Mouse (Mus musculus) embryonic fibroblast, embryonic 13.5 days (primary cell): Measurements from ENCODE around the gene Nup62. TPM values are rescaled to one million over a fixed set of nuclear protein-coding genes. Genes with fewer than 3 reads are reported as not detected.

ENCODE experiments used
- H3K27ac ChIP-seq: 2 replicates; pipeline ENCODE4 v1.5.1; 2012; ENCODE audit warnings: low read length, control low read depth, inconsistent platforms; ENCODE audit not compliant: insufficient read depth
- H3K4me1 ChIP-seq: 2 replicates; pipeline ENCODE4 v1.6.1; 2011; ENCODE audit warnings: low read length; ENCODE audit not compliant: control insufficient read depth, insufficient read depth
- H3K4me3 ChIP-seq: 2 replicates; pipeline ENCODE4 v1.5.1; 2011; ENCODE audit warnings: mild to moderate bottlenecking, control low read depth, low read length; ENCODE audit not compliant: insufficient read depth
- CTCF ChIP-seq: IDR thresholded peaks from 2 replicates; pipeline ENCODE4 v1.5.1; 2011; ENCODE audit warnings: mild to moderate bottlenecking, control low read depth, low read length, moderate library complexity, borderline replicate concordance; ENCODE audit not compliant: insufficient read depth
- POLR2A ChIP-seq: IDR thresholded peaks from 2 replicates; pipeline ENCODE4 v1.6.1; 2011; ENCODE audit warnings: low read depth, mild to moderate bottlenecking, control low read depth, low read length, moderate library complexity
- polyA plus RNA-seq: library from polyadenylated mRNA; stranded (reverse); fragments of >200 nt; gene quantifications from 2 replicates; pipeline ENCODE4 v1.2.4, GENCODE M21; 2011; ENCODE audit warnings: low read depth; ENCODE audit not compliant: missing spikeins, insufficient read length

Nup62 gene
- polyA plus RNA-seq, 1 experiment = 41.2 TPM

GRCm38 (mm10) chr7:44860576-44861428 is 44.9 kb downstream of the Nup62 start:
- Histone ChIP-seq H3K4me3 (no peak overlapping the region), H3K4me1 (no peaks in the 10 kb centered on the region), H3K27ac (no peak overlapping the region)
- peak; percentile 98 for TF ChIP-seq CTCF
- TF ChIP-seq POLR2A = no peak

- Histone ChIP-seq H3K4me3 (no peak overlapping the region), H3K27ac (no peak overlapping the region), H3K4me1 (0 out of 2 replicates have a peak, but pooled peaks cover 1% of the 10 kb centered on the region)
- TF ChIP-seq POLR2A (no peak), CTCF (no peak)
Observed at GRCm38 (mm10) chr7:44861429-44861816, 45.5 kb downstream of the Nup62 start.

- H3K27ac ChIP-seq = no peak overlapping the region
- no peak overlapping the region for H3K4me3 ChIP-seq
- 0 out of 2 replicates have a peak, but pooled peaks cover 7% of the 10 kb centered on the region for H3K4me1 ChIP-seq
- TF ChIP-seq CTCF (no peak), POLR2A (no peak)
Observed at GRCm38 (mm10) chr7:44862434-44862833, 46.5 kb downstream of the Nup62 start.

GRCm38 (mm10) chr7:44863210-44863609 is 47.3 kb downstream of the Nup62 start:
- Histone ChIP-seq H3K4me3 (no peak overlapping the region), H3K4me1 (0 out of 2 replicates have a peak, but pooled peaks cover 7% of the 10 kb centered on the region), H3K27ac (no peak overlapping the region)
- TF ChIP-seq CTCF = no peak

GRCm38 (mm10) chr7:44863982-44864494 is 48.1 kb downstream of the Nup62 start:
- Histone ChIP-seq H3K4me1 (0 out of 2 replicates have a peak, but pooled peaks cover 7% of the 10 kb centered on the region), H3K27ac (no peak overlapping the region), H3K4me3 (no peak overlapping the region)
- TF ChIP-seq CTCF (no peak), POLR2A (no peak)

- 0 out of 2 replicates have a peak, but pooled peaks cover 7% of the 10 kb centered on the region for H3K4me1 ChIP-seq
- no peak overlapping the region for H3K4me3 ChIP-seq
- no peak for TF ChIP-seq CTCF
- 0 out of 2 replicates have a peak, but pooled peaks have one; percentile 15 for TF ChIP-seq POLR2A
- H3K27ac ChIP-seq = no peak overlapping the region
Observed at GRCm38 (mm10) chr7:44864595-44865542, 49.0 kb downstream of the Nup62 start.

GRCm38 (mm10) chr7:44866276-44867009 is 50.6 kb downstream of the Nup62 start:
- Histone ChIP-seq H3K4me3 (no peak overlapping the region), H3K27ac (peak overlapping the region; percentile 13; the same call in 1 of the 2 replicates)

GRCm38 (mm10) chr7:44867010-44867702 is 51.3 kb downstream of the Nup62 start:
- peak overlapping the region; percentile 47; the same call in 1 of the 2 replicates for H3K4me3 ChIP-seq
- TF ChIP-seq CTCF = no peak
- no peak for TF ChIP-seq POLR2A
- H3K4me1 ChIP-seq = 0 out of 2 replicates have a peak, but pooled peaks cover 7% of the 10 kb centered on the region
- H3K27ac ChIP-seq = no peak overlapping the region

More at GRCm38 (mm10) chr7:44866276-44867009, 50.6 kb downstream of the Nup62 start:
- TF ChIP-seq POLR2A (no peak), CTCF (no peak)
- H3K4me1 ChIP-seq = 0 out of 2 replicates have a peak, but pooled peaks cover 7% of the 10 kb centered on the region
